8 mouse cellular contexts compared by ENCODE assay signal in genomic region chr11:88998974-88999722, GRCm38 (mm10). TPM values are rescaled to one million over a fixed set of nuclear protein-coding genes. Genes with fewer than 3 reads are reported as not detected.
DNase-seq lines count a peak whose midpoint lies in the region; ATAC-seq lines count a peak whose summit lies in the region.

TSS of gene Trim25 (plus strand) at chr11:88999376.

- WGBS in heart, embryonic 15.5 days = under 1% methylated on average over 48 of the region's 48 CpGs
- under 1% methylated on average over 48 of the region's 48 CpGs for WGBS in liver, embryonic 16.5 days (ENCODE audit: insufficient replicate concordance)
- 2% methylated on average over 48 of the region's 48 CpGs for WGBS in neural tube, embryonic 11.5 days
- 3% methylated on average over 48 of the region's 48 CpGs for WGBS in stomach, embryonic 15.5 days

- H3K4me2 ChIP-seq in heart, embryonic 15.5 days = peak within 1 kb of the TSS; percentile 69
- peak within 1 kb of the TSS; percentile 92 for H3K4me2 ChIP-seq in liver, embryonic 16.5 days (ENCODE audit: low read depth, low read length)
- H3K4me2 ChIP-seq in neural tube, embryonic 11.5 days (ENCODE audit: low read depth) = peak within 1 kb of the TSS; percentile 49
- H3K4me2 ChIP-seq in stomach, embryonic 15.5 days = peak within 1 kb of the TSS; percentile 81

- H3K9ac ChIP-seq in heart, embryonic 15.5 days = peak within 1 kb of the TSS; percentile 77
- H3K9ac ChIP-seq in liver, embryonic 16.5 days (ENCODE audit: low read depth, low read length) = peak within 1 kb of the TSS; percentile 92
- H3K9ac ChIP-seq in neural tube, embryonic 11.5 days (ENCODE audit: low read length) = peak within 1 kb of the TSS; percentile 55
- peak within 1 kb of the TSS; percentile 47 for H3K9ac ChIP-seq in stomach, embryonic 15.5 days

- H3K27me3 ChIP-seq in heart, embryonic 15.5 days = no peaks in the 10 kb centered on the region
- H3K27me3 ChIP-seq in liver, embryonic 16.5 days (ENCODE audit: control insufficient read depth, insufficient read depth, low read depth, low read length) = no peaks in the 10 kb centered on the region
- H3K27me3 ChIP-seq in neural tube, embryonic 11.5 days (ENCODE audit: control insufficient read depth, insufficient read depth, low read length) = peaks cover 16% of the 10 kb centered on the region
- H3K27me3 ChIP-seq in stomach, embryonic 15.5 days (replicated peaks) = no peaks in the 10 kb centered on the region

- peaks cover 37% of the 10 kb centered on the region for H3K4me1 ChIP-seq in heart, embryonic 15.5 days (replicated peaks)
- H3K4me1 ChIP-seq in liver, embryonic 16.5 days (ENCODE audit: control insufficient read depth, low read depth, low read length) = peaks cover 33% of the 10 kb centered on the region
- no peaks in the 10 kb centered on the region for H3K4me1 ChIP-seq in neural tube, embryonic 11.5 days (ENCODE audit: control insufficient read depth, insufficient read depth, low read length)
- H3K4me1 ChIP-seq in stomach, embryonic 15.5 days = peaks cover 14% of the 10 kb centered on the region

- no peaks in the 10 kb centered on the region for H3K9me3 ChIP-seq in heart, embryonic 15.5 days (replicated peaks)
- H3K9me3 ChIP-seq in liver, embryonic 16.5 days (replicated peaks; ENCODE audit: control insufficient read depth, low read length) = no peaks in the 10 kb centered on the region
- no peaks in the 10 kb centered on the region for H3K9me3 ChIP-seq in neural tube, embryonic 11.5 days (ENCODE audit: control insufficient read depth, low read length)
- no peaks in the 10 kb centered on the region for H3K9me3 ChIP-seq in stomach, embryonic 15.5 days

- peak within 1 kb of the TSS; percentile 73 for H3K4me3 ChIP-seq in heart, embryonic 15.5 days
- H3K4me3 ChIP-seq in liver, embryonic 16.5 days (ENCODE audit: low read depth, low read length) = peak within 1 kb of the TSS; percentile 88
- peak within 1 kb of the TSS; percentile 36 for H3K4me3 ChIP-seq in neural tube, embryonic 11.5 days (ENCODE audit: low read depth, low read length)
- peak within 1 kb of the TSS; percentile 58 for H3K4me3 ChIP-seq in stomach, embryonic 15.5 days (replicated peaks)

- ATAC-seq in erythroid progenitor cell, adult 5-6 weeks (replicated peaks; ENCODE audit: low FRiP score, poor library complexity, severe bottlenecking) = peak; percentile 95
- ATAC-seq in heart, embryonic 15.5 days (replicated peaks; ENCODE audit: insufficient number of reproducible peaks, insufficient read depth, low FRiP score, low read depth) = peak; percentile 89
- peak; percentile 94 for ATAC-seq in liver, embryonic 16.5 days (ENCODE audit: low read depth)
- peak; percentile 31; the same call in 1 of the 2 replicates for ATAC-seq in neural tube, embryonic 11.5 days (ENCODE audit: insufficient read depth, low FRiP score, low TSS enrichment)
- ATAC-seq in stomach, embryonic 15.5 days (ENCODE audit: insufficient read depth, low FRiP score, low read depth) = peak; percentile 93

- no peaks in the 10 kb centered on the region for H3K36me3 ChIP-seq in heart, embryonic 15.5 days
- H3K36me3 ChIP-seq in liver, embryonic 16.5 days (ENCODE audit: control insufficient read depth, insufficient read depth) = no peaks in the 10 kb centered on the region
- no peaks in the 10 kb centered on the region for H3K36me3 ChIP-seq in neural tube, embryonic 11.5 days (ENCODE audit: control insufficient read depth, insufficient read depth, low read length)
- no peaks in the 10 kb centered on the region for H3K36me3 ChIP-seq in stomach, embryonic 15.5 days

- DNase-seq in 416B (ENCODE audit: low read depth) = peak; percentile 97
- peak; percentile 96 for DNase-seq in adrenal gland, adult 2 months
- peak; percentile 95 for DNase-seq in kidney, postnatal 14 days
- DNase-seq in neural tube, embryonic 11.5 days (ENCODE audit: low spot score) = peak; percentile 73

- H3K27ac ChIP-seq in heart, embryonic 15.5 days = peak within 1 kb of the TSS; percentile 67
- H3K27ac ChIP-seq in liver, embryonic 16.5 days (ENCODE audit: low read length) = peak within 1 kb of the TSS; percentile 87
- H3K27ac ChIP-seq in neural tube, embryonic 11.5 days (ENCODE audit: low read depth, low read length) = no peak within 1 kb of the TSS
- peak within 1 kb of the TSS; percentile 64 for H3K27ac ChIP-seq in stomach, embryonic 15.5 days

RNA-seq across cellular contexts. Expression of gene Trim25, which starts in this region (rescaled TPM):
- total RNA-seq in adrenal gland, adult 2 months (2021) = 100 to 1,000 TPM in 1 of 2 experiments, 10 to 100 TPM in 1; 87.4 to 180 TPM
- 181 and 270 TPM in 2 replicates for polyA plus RNA-seq in adrenal gland, adult 2 months (2012; rRNA removed)
- total RNA-seq in erythroid progenitor cell, adult 5-6 weeks (2015; ENCODE audit: low replicate concordance) = 23.8 and 25.2 TPM in 2 replicates
- 28.0 and 32.8 TPM in 2 replicates for total RNA-seq in erythroid progenitor cell, adult 5-6 weeks (2017; ENCODE audit: low replicate concordance)
- polyA plus RNA-seq in heart, embryonic 15.5 days (2015; fragmentation: Nextera tagmentation; extraction: Ambion mirVana) = 14.3 and 21.6 TPM in 2 replicates
- polyA plus RNA-seq in liver, embryonic 16.5 days (2015; fragmentation: Nextera tagmentation; extraction: Ambion mirVana) = 18.3 and 21.7 TPM in 2 replicates
- polyA plus RNA-seq in neural tube, embryonic 11.5 days (2014; fragmentation: Nextera tagmentation; extraction: Ambion mirVana) = 2.5 and 3.0 TPM in 2 replicates
- polyA plus RNA-seq in stomach, embryonic 15.5 days (2015; fragmentation: Nextera tagmentation; extraction: Ambion mirVana) = 28.4 and 29.6 TPM in 2 replicates

Comparison
In these comparisons a context has a peak if more than half of its experiments do, and no peak if none do; other contexts are left out.
1. ATAC-seq: peak in every context shown above with its lines; median percentile 95 in erythroid progenitor cell, adult 5-6 weeks; 94 in liver, embryonic 16.5 days; 93 in stomach, embryonic 15.5 days; 89 in heart, embryonic 15.5 days; 31 in neural tube, embryonic 11.5 days.
2. H3K4me3 ChIP-seq: peak in every context shown above with its lines; median percentile 88 in liver, embryonic 16.5 days; 73 in heart, embryonic 15.5 days; 58 in stomach, embryonic 15.5 days; 36 in neural tube, embryonic 11.5 days.